Mouse (Mus musculus): ENCODE data around the gene Kif5c. TPM values are rescaled to one million over a fixed set of nuclear protein-coding genes. Genes with fewer than 3 reads are reported as not detected.
A peak's percentile ranks its signal among the peaks of the same experiment; 100 is the strongest.

Kif5c gene
- polyA plus RNA-seq, 1 experiment from 2014 or later = 4.4 TPM

DNA sequence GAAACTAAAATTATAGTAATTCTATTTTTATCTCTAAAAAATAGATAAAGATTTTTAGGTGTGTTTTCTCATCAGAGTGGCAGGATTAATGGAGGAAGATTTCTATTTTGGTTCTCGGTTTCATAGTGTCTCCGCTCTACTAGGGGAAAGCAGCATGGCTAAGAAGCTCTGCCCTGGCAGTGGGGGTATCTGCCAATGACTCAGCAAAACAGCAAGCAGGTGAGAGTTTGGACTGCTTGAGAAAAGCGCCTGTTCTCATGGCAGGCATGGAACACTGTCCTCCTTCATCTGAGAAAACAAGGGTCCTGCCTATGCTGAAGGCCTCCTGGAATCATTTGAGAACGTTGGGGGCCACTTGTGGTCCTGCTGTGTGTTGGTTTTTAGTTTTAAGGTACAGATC, 156.1 kb downstream of the Kif5c start:
- ATAC-seq = no peak
- no peaks in the 10 kb centered on the region for H3K27me3 ChIP-seq (replicated peaks; ENCODE audit: control insufficient read depth, insufficient read depth, low read length)
- H3K4me3 ChIP-seq (ENCODE audit: low read length) = no peak overlapping the region
- H3K4me1 ChIP-seq (ENCODE audit: control insufficient read depth, insufficient read depth, low read length) = no peaks in the 10 kb centered on the region
- H3K4me2 ChIP-seq (ENCODE audit: low read depth, low read length) = no peak overlapping the region
- no peaks in the 10 kb centered on the region for H3K9me3 ChIP-seq (ENCODE audit: control insufficient read depth, low read length)
- no peak overlapping the region for H3K27ac ChIP-seq (ENCODE audit: low read length)
- 90% methylated on average over 4 of the region's 4 CpGs for WGBS
- H3K9ac ChIP-seq (ENCODE audit: low read depth, low read length) = no peak overlapping the region
- H3K36me3 ChIP-seq (ENCODE audit: control insufficient read depth, insufficient read depth, low read length) = no peaks in the 10 kb centered on the region

DNA sequence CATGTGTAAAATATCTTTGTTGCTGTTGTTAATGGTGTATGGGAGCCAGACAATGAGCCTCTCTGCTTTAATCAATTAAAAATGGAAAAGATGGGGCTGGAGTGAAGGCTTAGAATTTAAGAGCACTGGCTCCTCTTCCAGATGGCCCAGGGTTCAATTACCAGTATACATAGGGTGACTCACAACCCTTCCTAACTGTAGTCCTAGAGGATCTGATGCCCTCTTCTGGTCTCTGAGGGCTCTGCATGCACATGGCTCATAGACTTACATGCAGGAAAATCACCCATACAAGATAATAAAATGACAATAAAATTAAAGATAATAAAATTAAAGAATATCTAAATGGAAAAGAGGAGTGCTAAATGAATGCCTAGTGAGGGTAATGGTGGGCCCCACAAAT, 156.6 kb downstream of the Kif5c start:
- no peak overlapping the region for H3K4me3 ChIP-seq (ENCODE audit: low read length)
- H3K9me3 ChIP-seq (ENCODE audit: control insufficient read depth, low read length) = no peaks in the 10 kb centered on the region
- no peak overlapping the region for H3K9ac ChIP-seq (ENCODE audit: low read depth, low read length)
- no peak overlapping the region for H3K27ac ChIP-seq (ENCODE audit: low read length)
- H3K4me1 ChIP-seq (ENCODE audit: control insufficient read depth, insufficient read depth, low read length) = no peaks in the 10 kb centered on the region
- H3K4me2 ChIP-seq (ENCODE audit: low read depth, low read length) = no peak overlapping the region
- no peaks in the 10 kb centered on the region for H3K27me3 ChIP-seq (replicated peaks; ENCODE audit: control insufficient read depth, insufficient read depth, low read length)
- no peak for ATAC-seq
- no peaks in the 10 kb centered on the region for H3K36me3 ChIP-seq (ENCODE audit: control insufficient read depth, insufficient read depth, low read length)

DNA sequence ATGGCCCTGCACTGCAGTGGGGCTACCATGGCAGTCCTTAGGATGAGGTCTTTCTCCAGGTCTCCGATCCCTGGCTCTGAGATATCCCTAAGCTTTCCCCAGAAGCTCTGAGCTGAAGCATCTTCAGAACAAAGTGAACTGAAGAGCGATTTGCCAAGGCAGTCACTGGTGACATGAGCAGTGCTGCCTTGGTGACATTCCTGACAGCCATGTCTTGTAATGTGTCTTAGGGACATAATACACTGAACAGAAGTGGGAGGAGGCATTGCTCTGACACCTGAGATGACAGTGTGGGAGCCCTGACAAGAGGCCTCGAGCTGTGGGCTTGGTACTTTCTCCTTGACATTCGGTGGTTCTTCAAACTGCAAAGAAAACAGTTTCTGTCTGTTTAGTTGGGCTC, 157.3 kb downstream of the Kif5c start:
- ATAC-seq = no peak
- WGBS = 85% methylated on average over 4 of the region's 4 CpGs
- no peak overlapping the region for H3K4me2 ChIP-seq (ENCODE audit: low read depth, low read length)
- H3K36me3 ChIP-seq (ENCODE audit: control insufficient read depth, insufficient read depth, low read length) = no peaks in the 10 kb centered on the region
- no peak overlapping the region for H3K9ac ChIP-seq (ENCODE audit: low read depth, low read length)
- H3K27me3 ChIP-seq (replicated peaks; ENCODE audit: control insufficient read depth, insufficient read depth, low read length) = no peaks in the 10 kb centered on the region
- H3K27ac ChIP-seq (ENCODE audit: low read length) = no peak overlapping the region
- no peaks in the 10 kb centered on the region for H3K4me1 ChIP-seq (ENCODE audit: control insufficient read depth, insufficient read depth, low read length)
- H3K4me3 ChIP-seq (ENCODE audit: low read length) = no peak overlapping the region
- H3K9me3 ChIP-seq (ENCODE audit: control insufficient read depth, low read length) = no peaks in the 10 kb centered on the region

DNA sequence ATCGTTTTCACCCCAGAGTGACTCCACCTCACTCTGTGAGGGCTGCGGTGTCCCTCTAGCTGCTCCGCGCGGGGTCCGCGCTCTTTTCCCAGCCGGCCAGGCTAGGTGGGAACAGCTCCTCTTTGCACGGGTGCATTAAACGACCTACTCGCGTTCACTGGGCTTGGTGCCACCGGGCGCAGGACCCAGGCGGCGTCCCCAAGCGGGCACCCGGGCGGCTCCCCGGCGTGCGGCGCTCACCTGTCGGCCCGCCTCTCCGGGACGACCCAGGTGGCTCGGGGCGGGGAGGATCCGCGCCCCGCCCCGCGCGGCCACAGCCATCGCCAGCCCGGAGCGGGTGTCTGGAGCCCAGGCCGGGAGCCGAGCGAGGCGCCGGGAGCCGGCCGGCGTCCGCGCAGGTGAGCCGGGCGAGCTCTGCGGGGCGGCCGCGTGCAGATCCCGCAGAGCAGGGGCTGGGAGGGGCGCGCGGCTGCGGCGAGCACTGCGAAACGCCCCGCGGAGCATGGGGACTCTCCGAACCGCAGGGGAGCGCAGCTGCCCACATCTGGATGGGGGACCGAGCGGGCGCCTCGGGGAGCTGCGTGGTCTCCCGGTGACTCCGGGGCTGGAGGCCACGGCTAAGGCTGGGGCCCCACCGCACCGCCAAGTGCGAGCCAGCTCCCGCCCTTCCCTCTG, 168.4 kb downstream of the Kif5c start, which contains the start of gene Lypd6b:
Gene Lypd6b (plus strand): TSS at position 313 of the 675 bp plus-strand sequence.
- Histone ChIP-seq H3K4me2 (ENCODE audit: low read depth, low read length) (peak within 1 kb of the TSS; percentile 98), H3K4me1 (ENCODE audit: control insufficient read depth, insufficient read depth, low read length) (peaks cover 6% of the 10 kb centered on the region; the same call in 1 of the 2 replicates), H3K27me3 (replicated peaks; ENCODE audit: control insufficient read depth, insufficient read depth, low read length) (peaks cover 8% of the 10 kb centered on the region; the same call in 1 of the 2 replicates), H3K4me3 (ENCODE audit: low read length) (peak within 1 kb of the TSS; percentile 68), H3K27ac (ENCODE audit: low read length) (no peak within 1 kb of the TSS), H3K9ac (ENCODE audit: low read depth, low read length) (peak within 1 kb of the TSS; percentile 70), H3K9me3 (ENCODE audit: control insufficient read depth, low read length) (no peaks in the 10 kb centered on the region; the same call in 1 of the 2 replicates), H3K36me3 (ENCODE audit: control insufficient read depth, insufficient read depth, low read length) (no peaks in the 10 kb centered on the region)
- ATAC-seq = peak; percentile 94
- under 1% methylated on average over 79 of the region's 79 CpGs for WGBS

GRCm38 (mm10) chr2:49788051-49788418, 168.9 kb downstream of the Kif5c start:
- ATAC-seq = peak; percentile 47
- Histone ChIP-seq H3K4me3 (ENCODE audit: low read length) (peak overlapping the region; percentile 68), H3K27me3 (replicated peaks; ENCODE audit: control insufficient read depth, insufficient read depth, low read length) (peaks cover 8% of the 10 kb centered on the region; the same call in 1 of the 2 replicates), H3K9me3 (ENCODE audit: control insufficient read depth, low read length) (no peaks in the 10 kb centered on the region; the same call in 1 of the 2 replicates), H3K27ac (ENCODE audit: low read length) (no peak overlapping the region), H3K9ac (ENCODE audit: low read depth, low read length) (peak overlapping the region; percentile 70), H3K36me3 (ENCODE audit: control insufficient read depth, insufficient read depth, low read length) (no peaks in the 10 kb centered on the region), H3K4me2 (ENCODE audit: low read depth, low read length) (peak overlapping the region; percentile 98), H3K4me1 (ENCODE audit: control insufficient read depth, insufficient read depth, low read length) (peaks cover 6% of the 10 kb centered on the region; the same call in 1 of the 2 replicates)
- WGBS = 1% methylated on average over 14 of the region's 14 CpGs

- H3K9ac ChIP-seq (ENCODE audit: low read depth, low read length) = no peak overlapping the region
- peaks cover 8% of the 10 kb centered on the region; the same call in 1 of the 2 replicates for H3K27me3 ChIP-seq (replicated peaks; ENCODE audit: control insufficient read depth, insufficient read depth, low read length)
- no peak overlapping the region for H3K4me3 ChIP-seq (ENCODE audit: low read length)
- no peak for ATAC-seq
- no peak overlapping the region for H3K27ac ChIP-seq (ENCODE audit: low read length)
- no peaks in the 10 kb centered on the region for H3K36me3 ChIP-seq (ENCODE audit: control insufficient read depth, insufficient read depth, low read length)
- H3K4me2 ChIP-seq (ENCODE audit: low read depth, low read length) = no peak overlapping the region
- 30% methylated on average over 3 of the region's 3 CpGs for WGBS
- no peaks in the 10 kb centered on the region; the same call in 1 of the 2 replicates for H3K9me3 ChIP-seq (ENCODE audit: control insufficient read depth, low read length)
- peaks cover 6% of the 10 kb centered on the region; the same call in 1 of the 2 replicates for H3K4me1 ChIP-seq (ENCODE audit: control insufficient read depth, insufficient read depth, low read length)
Observed at GRCm38 (mm10) chr2:49788643-49789042, 169.5 kb downstream of the Kif5c start.

GRCm38 (mm10) chr2:49789078-49789477, 170.0 kb downstream of the Kif5c start:
- Histone ChIP-seq H3K27me3 (replicated peaks; ENCODE audit: control insufficient read depth, insufficient read depth, low read length) (peaks cover 8% of the 10 kb centered on the region; the same call in 1 of the 2 replicates), H3K9ac (ENCODE audit: low read depth, low read length) (no peak overlapping the region), H3K4me2 (ENCODE audit: low read depth, low read length) (no peak overlapping the region), H3K9me3 (ENCODE audit: control insufficient read depth, low read length) (no peaks in the 10 kb centered on the region), H3K4me1 (ENCODE audit: control insufficient read depth, insufficient read depth, low read length) (peaks cover 6% of the 10 kb centered on the region; the same call in 1 of the 2 replicates), H3K27ac (ENCODE audit: low read length) (no peak overlapping the region), H3K36me3 (ENCODE audit: control insufficient read depth, insufficient read depth, low read length) (no peaks in the 10 kb centered on the region), H3K4me3 (ENCODE audit: low read length) (no peak overlapping the region)
- 82% methylated on average over 6 of the region's 6 CpGs for WGBS
- no peak for ATAC-seq

- Histone ChIP-seq H3K4me2 (ENCODE audit: low read depth, low read length) (no peak overlapping the region), H3K27ac (ENCODE audit: low read length) (no peak overlapping the region), H3K4me3 (ENCODE audit: low read length) (no peak overlapping the region), H3K9ac (ENCODE audit: low read depth, low read length) (no peak overlapping the region), H3K27me3 (replicated peaks; ENCODE audit: control insufficient read depth, insufficient read depth, low read length) (peaks cover 8% of the 10 kb centered on the region; the same call in 1 of the 2 replicates), H3K9me3 (ENCODE audit: control insufficient read depth, low read length) (no peaks in the 10 kb centered on the region), H3K4me1 (ENCODE audit: control insufficient read depth, insufficient read depth, low read length) (peaks cover 6% of the 10 kb centered on the region; the same call in 1 of the 2 replicates), H3K36me3 (ENCODE audit: control insufficient read depth, insufficient read depth, low read length) (no peaks in the 10 kb centered on the region)
- no peak for ATAC-seq
- WGBS = 84% methylated on average over 5 of the region's 5 CpGs
Observed at GRCm38 (mm10) chr2:49789504-49789903, 170.4 kb downstream of the Kif5c start.

- Histone ChIP-seq H3K36me3 (ENCODE audit: control insufficient read depth, insufficient read depth, low read length) (no peaks in the 10 kb centered on the region), H3K4me3 (ENCODE audit: low read length) (no peak overlapping the region), H3K4me2 (ENCODE audit: low read depth, low read length) (no peak overlapping the region), H3K9ac (ENCODE audit: low read depth, low read length) (no peak overlapping the region), H3K4me1 (ENCODE audit: control insufficient read depth, insufficient read depth, low read length) (no peaks in the 10 kb centered on the region), H3K9me3 (ENCODE audit: control insufficient read depth, low read length) (no peaks in the 10 kb centered on the region), H3K27me3 (replicated peaks; ENCODE audit: control insufficient read depth, insufficient read depth, low read length) (no peaks in the 10 kb centered on the region), H3K27ac (ENCODE audit: low read length) (no peak overlapping the region)
- ATAC-seq = peak; percentile 26; the same call in 1 of the 2 replicates
- WGBS = 66% methylated on average over 14 of the region's 14 CpGs
Observed at GRCm38 (mm10) chr2:49797444-49798143, 178.5 kb downstream of the Kif5c start.

Measured in intestine, embryonic 16.5 days (tissue).